Mouse (Mus musculus): ENCODE data around the gene Prune1.

DNA sequence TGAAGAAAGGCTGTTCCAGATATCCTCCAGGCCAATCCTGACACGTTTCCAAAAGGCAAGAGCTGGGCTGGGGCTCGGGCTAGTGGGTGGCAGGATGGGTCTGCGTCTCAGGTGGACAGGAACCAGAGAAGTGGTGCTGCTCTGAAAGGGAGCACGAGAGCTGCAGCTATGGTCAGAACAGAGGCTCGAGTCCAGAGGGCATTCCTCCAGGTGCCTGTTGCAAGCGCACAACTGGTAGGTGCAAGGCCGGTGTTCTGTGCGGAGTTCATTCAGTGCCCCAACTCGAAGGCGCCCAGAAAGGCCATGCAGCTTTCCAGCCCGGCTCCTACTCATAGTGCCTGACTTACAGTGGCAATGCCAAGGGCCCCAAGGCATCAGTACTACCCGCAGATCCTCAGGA, 41.9 kb downstream of the Prune1 start:
- TF ChIP-seq POLR2A (IDR thresholded peaks at IDR 0.05; ENCODE audit: extremely low read depth, insufficient read depth, low read length), result no peak
- TF ChIP-seq CTCF (IDR thresholded peaks at IDR 0.05; ENCODE audit: extremely low read depth, insufficient read depth, low read length), result no peak

Data from cortical plate, adult 2 months (tissue).